Mouse (Mus musculus) limb, embryonic 12.5 days (tissue): ENCODE results near the gene Aifm2. TPM values are rescaled to one million over a fixed set of nuclear protein-coding genes. Genes with fewer than 3 reads are reported as not detected.

Source experiments
- ATAC-seq: fragments of 200-750 bp; cut with Nextera tagmentation; 2 replicates; pipeline ENCODE4 v1.8.0; 2017; ENCODE audit warnings: low read depth, moderate TSS enrichment; ENCODE audit not compliant: insufficient number of reproducible peaks, insufficient read depth, low FRiP score, low TSS enrichment
- H3K27ac ChIP-seq: fragments of 300-500 bp; sonication (generic); 2 replicates; pipeline ENCODE4 v1.5.1; 2016; ENCODE audit warnings: mild to moderate bottlenecking, moderate library complexity
- H3K27me3 ChIP-seq: fragments of 300-500 bp; sonication (generic); 2 replicates; pipeline ENCODE4 v1.6.1; 2016; ENCODE audit warnings: mild to moderate bottlenecking, moderate library complexity
- H3K36me3 ChIP-seq: fragments of 300-500 bp; sonication (generic); 2 replicates; pipeline ENCODE4 v1.6.1; 2016; ENCODE audit warnings: mild to moderate bottlenecking, moderate library complexity
- H3K4me1 ChIP-seq: fragments of 300-500 bp; sonication (generic); replicated peaks from 2 replicates; pipeline ENCODE4 v1.6.1; 2016
- H3K4me2 ChIP-seq: fragments of 300-500 bp; sonication (generic); 2 replicates; pipeline ENCODE4 v1.6.1; 2016; ENCODE audit warnings: mild to moderate bottlenecking, moderate library complexity
- H3K4me3 ChIP-seq: fragments of 300-500 bp; sonication (generic); replicated peaks from 2 replicates; pipeline ENCODE4 v1.5.1; 2016; ENCODE audit warnings: mild to moderate bottlenecking
- H3K9ac ChIP-seq: fragments of 300-500 bp; sonication (generic); replicated peaks from 2 replicates; pipeline ENCODE4 v1.6.1; 2016; ENCODE audit warnings: mild to moderate bottlenecking, moderate library complexity
- H3K9me3 ChIP-seq: fragments of 300-500 bp; sonication (generic); 2 replicates; pipeline ENCODE4 v1.6.1; 2016; ENCODE audit warnings: mild to moderate bottlenecking, moderate library complexity
- WGBS: fragments of 180-500 bp; shearing (Covaris S2); methylation state at CpG from one replicate; pipeline ENCODE4 v1.1.7; 2016; 5-methylcytosine and 5-hydroxymethylcytosine counted together
- polyA plus RNA-seq: library from polyadenylated mRNA; unstranded; fragments of >200 nt; fragmentation: Nextera tagmentation; extraction: Ambion mirVana; gene quantifications from 2 replicates; pipeline ENCODE4 v1.2.1, GENCODE M21; 2016

The Aifm2 gene
- polyA plus RNA-seq, 1 experiment from 2014 or later, result 10.8 TPM

- no peaks in the 10 kb centered on the region for H3K9me3 ChIP-seq
- H3K4me1 ChIP-seq, result peaks cover 16% of the 10 kb centered on the region
- ATAC-seq, result peak; percentile 98
- H3K36me3 ChIP-seq, result peaks cover 57% of the 10 kb centered on the region
- H3K4me3 ChIP-seq, result peak within 1 kb of the TSS; percentile 97
- peaks cover 7% of the 10 kb centered on the region; the same call in 1 of the 2 replicates for H3K27me3 ChIP-seq
- peak within 1 kb of the TSS; percentile 56 for H3K27ac ChIP-seq
- 1% methylated on average over 42 of the region's 42 CpGs for WGBS
- peak within 1 kb of the TSS; percentile 78 for H3K9ac ChIP-seq
- H3K4me2 ChIP-seq, result peak within 1 kb of the TSS; percentile 100
These were observed 20.0 kb upstream of the Aifm2 start, which contains the start of gene Tysnd1 for GRCm38 (mm10) chr10:61694870-61695670. Gene Tysnd1 (plus strand): TSS chr10:61695514.

DNA sequence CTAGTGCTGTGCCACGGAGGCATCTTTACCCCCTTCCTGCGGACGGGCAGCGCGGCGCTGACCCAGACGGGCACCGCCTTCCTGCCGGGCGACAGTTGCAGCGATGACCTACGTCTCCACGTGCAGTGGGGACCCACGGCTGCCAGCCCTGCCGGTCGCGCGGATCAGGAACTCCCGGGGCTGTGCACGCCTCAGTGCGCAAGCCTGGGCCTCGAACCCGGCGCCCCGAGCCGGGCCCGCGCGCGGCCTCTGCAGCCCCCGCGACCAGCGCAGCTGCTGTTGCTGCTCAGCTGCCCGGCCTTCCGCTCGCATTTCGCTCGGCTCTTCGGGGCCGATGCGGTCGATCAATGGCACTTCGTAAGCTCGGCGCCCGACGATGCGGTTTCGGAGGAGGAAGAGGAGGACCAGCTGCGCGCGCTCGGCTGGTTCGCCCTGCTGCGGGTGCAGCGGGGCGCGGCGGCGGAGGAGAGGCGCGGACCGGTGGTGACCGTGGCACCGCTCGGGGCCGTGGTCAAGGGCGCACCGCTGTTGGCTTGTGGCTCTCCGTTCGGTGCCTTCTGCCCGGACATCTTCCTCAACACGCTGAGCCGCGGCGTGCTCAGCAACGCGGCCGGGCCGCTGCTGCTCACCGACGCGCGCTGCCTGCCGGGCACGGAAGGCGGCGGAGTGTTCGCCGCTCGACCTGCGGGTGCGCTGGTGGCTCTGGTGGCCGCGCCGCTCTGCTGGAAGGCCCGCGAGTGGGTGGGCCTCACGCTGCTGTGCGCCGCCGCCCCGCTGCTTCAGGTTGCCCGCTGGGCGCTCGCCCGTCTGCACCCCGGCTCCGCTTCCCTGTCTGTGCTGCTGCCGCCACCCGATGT is 19.1 kb upstream of the Aifm2 start:
- 1% methylated on average over 103 of the region's 111 CpGs for WGBS
- peak overlapping the region; percentile 56; the same call in 1 of the 2 replicates for H3K27ac ChIP-seq
- peak overlapping the region; percentile 78 for H3K9ac ChIP-seq
- ATAC-seq, result peak; percentile 45
- peak overlapping the region; percentile 97 for H3K4me3 ChIP-seq
- H3K9me3 ChIP-seq, result no peaks in the 10 kb centered on the region
- peaks cover 49% of the 10 kb centered on the region for H3K36me3 ChIP-seq
- H3K4me2 ChIP-seq, result peak overlapping the region; percentile 100
- peaks cover 7% of the 10 kb centered on the region; the same call in 1 of the 2 replicates for H3K27me3 ChIP-seq
- H3K4me1 ChIP-seq, result peaks cover 16% of the 10 kb centered on the region

DNA sequence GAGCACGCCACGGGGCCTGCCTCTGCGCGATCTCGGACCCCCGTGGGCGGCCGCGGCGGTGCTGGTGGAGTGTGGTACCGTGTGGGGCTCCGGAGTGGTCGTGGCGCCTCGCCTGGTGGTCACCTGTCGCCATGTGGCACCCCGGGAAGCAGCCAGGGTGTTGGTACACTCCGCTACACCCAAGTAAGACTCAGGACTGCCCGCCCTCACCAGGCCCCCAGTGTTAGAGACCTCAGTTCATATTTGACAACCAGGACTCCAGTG is 18.6 kb upstream of the Aifm2 start:
- peaks cover 7% of the 10 kb centered on the region; the same call in 1 of the 2 replicates for H3K27me3 ChIP-seq
- peaks cover 16% of the 10 kb centered on the region for H3K4me1 ChIP-seq
- WGBS, result 11% methylated on average over 19 of the region's 19 CpGs
- no peak overlapping the region for H3K27ac ChIP-seq
- H3K9ac ChIP-seq, result peak overlapping the region; percentile 78
- peak overlapping the region; percentile 97 for H3K4me3 ChIP-seq
- no peaks in the 10 kb centered on the region for H3K9me3 ChIP-seq
- H3K36me3 ChIP-seq, result peaks cover 46% of the 10 kb centered on the region
- H3K4me2 ChIP-seq, result peak overlapping the region; percentile 100
- no peak for ATAC-seq

GRCm38 (mm10) chr10:61697028-61697427 is 18.0 kb upstream of the Aifm2 start:
- H3K4me3 ChIP-seq, result peak overlapping the region; percentile 97
- H3K4me1 ChIP-seq, result peaks cover 16% of the 10 kb centered on the region
- WGBS, result 95% methylated on average over 2 of the region's 2 CpGs
- peak overlapping the region; percentile 100 for H3K4me2 ChIP-seq
- H3K9ac ChIP-seq, result peak overlapping the region; percentile 78; the same call in 1 of the 2 replicates
- H3K27ac ChIP-seq, result no peak overlapping the region
- ATAC-seq, result no peak
- no peaks in the 10 kb centered on the region for H3K9me3 ChIP-seq
- peaks cover 7% of the 10 kb centered on the region; the same call in 1 of the 2 replicates for H3K27me3 ChIP-seq
- H3K36me3 ChIP-seq, result peaks cover 46% of the 10 kb centered on the region

DNA sequence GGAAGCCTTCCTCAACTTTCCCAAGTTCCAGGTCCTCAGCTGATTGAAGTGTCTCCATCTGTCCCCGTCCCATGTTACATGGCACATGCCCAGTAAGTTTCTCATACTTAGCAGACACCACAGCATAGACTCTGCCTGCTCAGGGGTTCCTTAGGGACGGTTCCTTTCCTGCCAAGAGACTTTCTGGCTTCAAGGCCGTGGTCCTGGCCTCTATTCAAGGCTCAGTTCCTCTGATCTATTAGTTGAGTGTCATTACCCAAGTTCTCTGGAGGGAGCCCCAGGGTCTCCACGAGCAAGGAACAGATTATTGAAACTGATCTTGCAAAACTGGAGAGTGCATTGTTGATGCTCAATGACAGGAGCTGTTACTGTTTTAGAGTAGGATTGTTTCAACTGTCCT is 10.4 kb upstream of the Aifm2 start:
- Histone ChIP-seq H3K9ac (no peak overlapping the region), H3K9me3 (no peaks in the 10 kb centered on the region), H3K27me3 (no peaks in the 10 kb centered on the region), H3K4me1 (no peaks in the 10 kb centered on the region), H3K36me3 (peaks cover 35% of the 10 kb centered on the region), H3K4me2 (no peak overlapping the region), H3K4me3 (no peak overlapping the region), H3K27ac (no peak overlapping the region)
- WGBS, result 80% methylated on average over 4 of the region's 4 CpGs
- no peak for ATAC-seq

- no peak overlapping the region for H3K9ac ChIP-seq
- H3K27me3 ChIP-seq, result no peaks in the 10 kb centered on the region
- no peak overlapping the region for H3K27ac ChIP-seq
- ATAC-seq, result no peak
- H3K9me3 ChIP-seq, result no peaks in the 10 kb centered on the region
- H3K4me3 ChIP-seq, result no peak overlapping the region
- H3K4me2 ChIP-seq, result no peak overlapping the region
- peaks cover 30% of the 10 kb centered on the region for H3K36me3 ChIP-seq
- no peaks in the 10 kb centered on the region for H3K4me1 ChIP-seq
- 65% methylated on average over 6 of the region's 6 CpGs for WGBS
These were observed 8.4 kb upstream of the Aifm2 start for GRCm38 (mm10) chr10:61706412-61707375.

- Histone ChIP-seq H3K4me2 (no peak overlapping the region), H3K36me3 (no peaks in the 10 kb centered on the region), H3K4me1 (peaks cover 7% of the 10 kb centered on the region), H3K27me3 (no peaks in the 10 kb centered on the region), H3K4me3 (no peak overlapping the region), H3K9me3 (no peaks in the 10 kb centered on the region), H3K27ac (no peak overlapping the region), H3K9ac (no peak overlapping the region)
- ATAC-seq, result no peak
- 71% methylated on average over 3 of the region's 3 CpGs for WGBS
These were observed 1.5 kb upstream of the Aifm2 start for GRCm38 (mm10) chr10:61713601-61714000.

DNA sequence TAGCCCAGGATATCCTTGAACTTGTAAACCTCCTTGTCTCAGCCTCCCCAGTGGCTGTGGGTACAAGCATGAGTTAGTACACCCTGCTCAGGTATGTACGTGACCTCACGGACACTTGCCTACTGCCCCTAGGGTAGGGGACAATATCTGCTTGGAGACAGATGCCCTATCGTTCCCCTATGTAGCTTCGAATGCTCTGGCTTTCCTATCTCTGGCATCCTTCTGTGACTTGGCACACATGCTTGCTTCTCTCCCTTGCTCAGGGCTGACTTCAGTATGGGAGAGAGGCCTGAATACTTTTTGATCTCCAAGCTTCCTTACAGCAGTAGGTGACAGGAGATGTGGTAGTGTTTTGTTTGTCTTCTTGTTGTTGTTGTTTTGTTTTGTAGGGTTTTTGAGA is 917 bp upstream of the Aifm2 start:
- WGBS, result 90% methylated on average over 4 of the region's 4 CpGs
- no peaks in the 10 kb centered on the region for H3K36me3 ChIP-seq
- H3K9ac ChIP-seq, result no peak overlapping the region
- H3K27ac ChIP-seq, result no peak overlapping the region
- no peaks in the 10 kb centered on the region for H3K27me3 ChIP-seq
- no peak for ATAC-seq
- no peak overlapping the region for H3K4me3 ChIP-seq
- peaks cover 7% of the 10 kb centered on the region for H3K4me1 ChIP-seq
- H3K9me3 ChIP-seq, result no peaks in the 10 kb centered on the region
- no peak overlapping the region for H3K4me2 ChIP-seq

DNA sequence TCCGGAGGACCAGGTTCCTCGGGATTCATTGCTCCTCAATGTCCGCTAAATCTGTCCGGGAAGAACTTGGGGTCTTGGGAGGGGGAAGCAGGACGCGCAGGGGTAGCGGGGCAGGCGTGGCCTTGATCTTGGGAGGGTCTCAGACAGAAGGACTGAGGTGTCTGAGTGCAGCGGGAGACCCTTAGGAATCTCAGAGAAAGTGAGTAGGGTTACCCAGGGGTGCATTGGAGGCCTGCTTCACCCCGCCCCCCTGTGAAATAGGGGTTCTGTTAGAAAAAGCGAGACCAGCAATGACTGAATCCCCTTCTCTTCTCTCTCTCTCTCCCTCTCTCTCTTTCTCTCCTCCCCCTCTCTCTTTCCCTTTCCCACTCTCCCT is 387 bp downstream of the Aifm2 start:
- Histone ChIP-seq H3K9me3 (no peaks in the 10 kb centered on the region), H3K27ac (no peak overlapping the region), H3K9ac (peak overlapping the region; percentile 56), H3K36me3 (no peaks in the 10 kb centered on the region), H3K4me2 (peak overlapping the region; percentile 89), H3K4me1 (peaks cover 7% of the 10 kb centered on the region), H3K4me3 (peak overlapping the region; percentile 60), H3K27me3 (no peaks in the 10 kb centered on the region)
- WGBS, result 3% methylated on average over 11 of the region's 11 CpGs
- 0 out of 2 replicates have a peak, but pooled peaks have one; percentile 60 for ATAC-seq

GRCm38 (mm10) chr10:61715996-61716864 is 1.2 kb downstream of the Aifm2 start:
- no peak overlapping the region for H3K9ac ChIP-seq

More at GRCm38 (mm10) chr10:61715996-61716864, 1.2 kb downstream of the Aifm2 start:
- Histone ChIP-seq H3K4me3 (peak overlapping the region; percentile 60; the same call in 1 of the 2 replicates), H3K36me3 (no peaks in the 10 kb centered on the region), H3K4me2 (peak overlapping the region; percentile 89), H3K27me3 (no peaks in the 10 kb centered on the region), H3K9me3 (no peaks in the 10 kb centered on the region), H3K27ac (no peak overlapping the region), H3K4me1 (peaks cover 7% of the 10 kb centered on the region)
- ATAC-seq, result peak; percentile 57; the same call in 1 of the 2 replicates
- 70% methylated on average over 7 of the region's 7 CpGs for WGBS
